Mouse (Mus musculus) embryonic fibroblast, embryonic 13.5 days (primary cell): ENCODE results near the gene Hmbs.

ENCODE experiments used
- CTCF ChIP-seq: IDR thresholded peaks from 2 replicates; pipeline ENCODE4 v1.5.1; 2011; ENCODE audit warnings: mild to moderate bottlenecking, control low read depth, low read length, moderate library complexity, borderline replicate concordance; ENCODE audit not compliant: insufficient read depth
- POLR2A ChIP-seq: IDR thresholded peaks from 2 replicates; pipeline ENCODE4 v1.6.1; 2011; ENCODE audit warnings: low read depth, mild to moderate bottlenecking, control low read depth, low read length, moderate library complexity

GRCm38 (mm10) chr9:44327064-44327711 lies 16.8 kb downstream of the Hmbs start:
- TF ChIP-seq POLR2A, result peak; percentile 41; the same call in 1 of the 2 replicates
- no peak for TF ChIP-seq CTCF
